Mouse (Mus musculus): Measurements from ENCODE around the gene Fate1.

Gene Fate1

DNA sequence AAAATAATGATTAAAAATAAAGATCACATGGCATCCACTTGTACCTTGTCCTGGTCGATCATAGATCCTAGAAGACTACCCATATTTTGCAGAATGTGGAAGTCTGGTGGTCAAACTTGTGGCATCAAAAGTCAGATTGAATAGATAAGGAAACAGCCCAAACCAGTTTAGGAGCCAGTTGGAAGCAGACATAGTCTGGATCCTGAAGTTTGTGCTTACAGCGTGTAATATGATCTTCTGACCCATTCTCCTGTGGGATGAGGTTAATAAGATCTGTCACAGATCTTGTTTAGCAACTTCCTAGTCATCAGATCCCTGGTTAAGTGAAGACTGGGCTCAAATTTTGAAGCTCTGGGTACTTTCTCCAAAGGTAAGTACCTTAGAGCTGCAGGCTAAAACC, at the start of gene Fate1:
TSS of gene Fate1 (plus strand) at position 301 of the 400 bp plus-strand sequence.
- no peak for DNase-seq

DNA sequence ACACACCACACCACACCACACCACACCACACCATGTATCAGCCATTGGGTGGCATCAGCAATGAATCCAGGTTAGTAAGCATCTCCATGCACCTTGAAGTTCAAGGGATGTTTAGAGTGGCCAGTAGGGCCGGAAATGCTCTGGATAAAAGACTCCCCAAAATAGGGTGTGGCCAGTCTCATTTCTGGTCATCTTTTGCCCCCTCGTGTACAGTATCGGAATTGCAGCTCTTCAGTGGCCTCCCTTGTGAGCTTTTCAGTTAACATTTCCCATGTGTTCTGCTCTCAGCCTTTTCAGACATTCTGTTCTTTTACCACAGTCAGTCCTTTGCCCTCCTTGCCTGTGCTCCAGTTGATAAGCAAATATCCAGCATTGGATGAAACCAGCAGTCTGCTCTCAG, 26.2 kb upstream of the Fate1 start:
- DNase-seq: peak; percentile 62

DNA sequence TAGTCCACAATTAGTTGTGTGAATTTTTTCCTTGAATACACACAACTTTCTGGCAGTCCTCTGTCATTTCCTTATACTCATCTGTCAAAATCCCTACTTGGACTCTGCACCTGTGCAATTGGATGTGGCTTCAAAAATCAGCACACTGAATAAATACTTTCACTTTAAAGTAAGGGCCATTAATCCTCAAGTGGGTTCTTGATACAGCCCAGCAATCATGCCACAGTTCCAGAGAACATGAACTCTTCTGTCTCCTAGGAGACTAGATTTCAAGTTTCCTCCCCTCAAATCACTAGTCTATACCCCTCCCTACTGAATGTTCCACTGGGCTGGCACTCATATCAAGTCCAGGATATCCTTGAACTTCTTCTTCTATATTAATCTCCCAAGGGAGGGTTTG, 14.4 kb upstream of the Fate1 start:
- no peak for DNase-seq

DNA sequence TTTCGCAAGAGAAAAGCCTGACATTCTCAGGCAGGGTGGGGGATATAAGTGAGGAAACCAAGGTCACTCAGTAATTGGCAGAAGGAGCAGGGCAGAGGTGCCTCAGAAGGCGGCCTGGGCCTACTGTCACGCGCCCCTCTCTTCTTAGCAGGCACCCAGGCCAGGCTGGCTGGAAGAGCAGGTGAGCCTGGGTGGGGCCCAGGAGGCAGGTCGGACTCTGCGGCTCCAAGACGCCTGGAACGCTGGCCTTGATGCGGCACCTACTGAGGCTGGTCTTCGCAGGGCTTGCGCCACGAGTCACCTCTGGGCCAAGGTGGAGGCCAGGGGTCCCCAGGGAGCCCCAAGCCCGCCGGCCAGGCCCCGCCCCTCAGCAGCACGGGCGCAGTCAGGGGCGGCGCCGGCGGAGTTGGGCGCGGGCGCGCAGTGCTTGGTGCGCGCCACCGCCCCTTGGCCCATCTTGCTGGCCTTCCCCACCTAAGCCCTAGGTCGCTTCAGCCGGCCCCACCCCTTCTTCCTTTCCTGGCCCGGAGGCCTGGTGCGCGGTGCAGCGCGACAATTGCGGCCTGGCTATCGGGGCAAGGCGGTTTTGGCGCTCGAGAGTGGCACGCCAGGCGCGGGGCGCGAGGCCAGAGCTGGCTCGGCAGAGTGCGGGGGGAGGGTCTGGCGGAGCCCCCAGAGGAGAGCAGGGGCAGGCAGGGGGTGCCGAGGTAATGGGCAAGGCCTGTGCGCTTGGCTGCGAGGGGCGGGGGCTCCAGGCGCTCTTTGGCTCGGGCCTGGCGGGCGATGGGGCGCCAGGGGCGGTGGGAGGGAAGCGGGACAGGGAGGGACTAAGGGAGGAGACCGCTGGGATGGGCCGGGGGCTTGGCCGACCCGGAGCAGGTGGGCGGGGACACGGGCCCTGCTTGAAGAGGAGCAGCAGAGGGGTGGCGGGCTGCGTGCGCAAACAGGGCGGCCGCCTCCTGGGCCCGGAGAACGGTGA, 10.4 kb upstream of the Fate1 start, which contains the start of gene Prrg3:
TSS of gene Prrg3 (plus strand) at position 552 of the 979 bp plus-strand sequence.
- DNase-seq: peak; percentile 95

DNA sequence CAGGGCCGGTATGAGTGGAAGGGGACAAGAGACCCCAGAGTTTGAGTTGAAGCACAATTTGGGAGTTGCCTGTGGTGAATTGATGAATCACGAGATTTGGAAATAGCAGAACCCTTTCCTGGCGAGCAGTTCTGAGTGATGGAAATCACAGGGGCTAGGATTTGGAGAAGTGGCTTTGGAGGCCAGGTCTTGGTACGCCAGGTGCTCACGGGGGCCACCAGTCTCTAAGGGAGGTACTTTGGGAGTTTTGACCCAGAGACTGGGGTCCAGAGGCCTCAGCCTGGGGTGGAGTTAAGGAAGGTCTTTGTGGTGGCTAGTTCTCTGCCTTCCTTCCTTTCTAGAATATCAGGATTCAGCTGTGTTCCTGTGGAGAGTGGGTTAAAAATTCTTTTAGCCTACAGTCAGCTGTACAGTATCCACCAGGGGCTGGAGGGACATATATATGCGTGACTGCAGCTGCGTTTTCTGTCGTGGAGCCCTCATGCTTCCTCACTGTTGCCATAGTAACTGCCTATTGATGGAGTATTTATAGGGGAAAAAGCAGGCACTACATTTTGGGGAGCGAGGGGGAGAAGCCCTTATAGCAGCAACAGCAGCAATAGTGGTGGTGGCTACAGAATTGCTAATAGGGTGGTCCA, 9.4 kb upstream of the Fate1 start:
- DNase-seq: peak; percentile 82

DNA sequence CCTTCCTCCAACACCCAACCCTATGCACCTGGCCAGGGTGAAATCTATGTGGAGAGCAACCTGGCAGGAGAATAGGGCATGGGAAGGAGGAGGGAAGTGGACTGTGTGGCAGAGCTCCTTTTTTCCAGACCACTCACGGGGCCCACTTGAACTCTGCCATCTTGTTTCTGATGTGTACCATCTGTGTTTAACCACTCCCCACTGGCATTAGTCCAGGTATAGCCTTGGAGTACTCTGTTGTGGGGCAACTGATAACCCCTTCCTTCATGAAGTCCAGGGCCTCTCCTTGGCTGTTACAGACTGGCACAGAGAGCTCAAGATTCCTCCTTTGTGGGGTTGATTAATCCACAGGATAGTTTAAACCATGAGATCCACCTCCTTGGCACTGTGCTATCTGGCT, 4.6 kb upstream of the Fate1 start:
- no peak for DNase-seq

DNA sequence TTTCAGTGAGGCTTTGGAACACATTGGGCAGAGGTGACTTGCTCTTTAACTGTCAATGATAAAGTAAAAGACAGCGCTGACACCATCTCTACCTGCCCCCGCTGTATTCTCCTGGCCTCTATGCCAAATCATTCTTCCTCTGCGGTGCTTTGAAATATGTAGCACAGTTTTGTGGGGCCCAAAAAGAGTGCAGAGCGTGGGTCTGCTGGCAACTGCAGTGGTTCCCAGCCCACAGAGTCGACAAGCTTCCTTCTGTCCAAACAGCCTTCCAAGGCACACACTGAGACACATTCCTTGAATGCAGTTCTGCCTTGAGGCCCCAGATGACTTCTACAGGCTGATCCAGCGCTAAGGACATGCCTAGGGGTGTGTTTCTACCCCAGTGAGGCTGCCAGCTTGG, 4.0 kb upstream of the Fate1 start:
- no peak for DNase-seq

DNA sequence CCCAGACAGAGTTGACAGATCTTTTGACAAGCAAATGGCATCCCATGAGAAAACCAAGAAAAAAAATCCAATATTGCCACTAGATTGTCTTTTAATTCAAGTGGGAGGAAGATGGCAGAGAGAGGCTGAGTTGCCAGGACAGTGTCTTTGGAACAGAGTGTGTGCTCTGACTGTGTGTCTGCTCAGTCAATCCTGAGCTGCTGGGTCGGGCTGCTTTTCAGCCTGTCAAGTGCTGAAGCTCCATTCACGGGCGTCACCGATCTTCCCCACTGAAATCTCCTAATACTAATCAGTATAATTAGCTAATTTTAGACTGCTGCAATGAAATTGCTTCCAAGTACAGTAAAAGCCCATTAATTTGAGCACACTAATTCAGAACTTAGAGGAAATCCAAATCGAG, 1.5 kb upstream of the Fate1 start:
- no peak for DNase-seq

DNA sequence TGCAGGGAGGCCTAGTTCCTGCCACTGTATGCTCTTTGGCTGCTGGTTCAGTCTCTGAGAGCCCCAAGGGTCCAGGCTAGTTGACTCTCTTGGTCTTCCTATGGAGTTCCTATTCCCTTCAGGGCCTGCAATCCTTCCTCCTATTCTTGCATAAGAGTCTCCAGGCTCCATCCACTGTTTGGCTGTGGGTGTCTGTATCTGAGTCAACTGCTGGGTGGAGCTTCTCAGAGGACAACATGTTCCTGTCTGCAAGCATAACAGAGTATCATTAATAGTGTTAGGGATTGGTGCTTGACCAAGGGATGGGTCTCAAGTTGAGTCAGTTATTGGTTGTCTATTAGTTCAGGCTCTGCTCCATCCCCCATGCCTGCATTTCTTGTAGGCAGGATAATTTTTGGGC, 4.9 kb downstream of the Fate1 start:
- peak; percentile 92 for DNase-seq

DNA sequence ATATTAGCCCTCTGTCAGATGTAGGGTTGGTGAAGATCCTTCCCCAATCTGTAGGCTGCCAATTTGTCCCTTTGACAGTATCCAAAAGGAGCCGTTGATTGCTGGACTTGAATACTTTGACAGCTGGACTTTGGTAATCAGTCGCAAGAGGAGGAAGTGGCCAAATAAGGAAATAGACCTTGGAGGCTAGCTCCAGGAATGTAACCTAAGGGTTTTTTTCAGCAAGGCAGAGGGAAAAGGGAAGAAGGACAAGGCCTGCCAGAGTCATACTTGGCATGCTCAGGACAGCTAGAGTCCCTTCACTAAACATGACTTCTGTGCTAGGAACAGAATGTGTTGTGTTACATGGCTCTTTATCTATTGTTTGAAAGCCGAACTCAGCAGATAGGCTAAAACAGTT, 7.7 kb downstream of the Fate1 start:
- DNase-seq: peak; percentile 95

DNA sequence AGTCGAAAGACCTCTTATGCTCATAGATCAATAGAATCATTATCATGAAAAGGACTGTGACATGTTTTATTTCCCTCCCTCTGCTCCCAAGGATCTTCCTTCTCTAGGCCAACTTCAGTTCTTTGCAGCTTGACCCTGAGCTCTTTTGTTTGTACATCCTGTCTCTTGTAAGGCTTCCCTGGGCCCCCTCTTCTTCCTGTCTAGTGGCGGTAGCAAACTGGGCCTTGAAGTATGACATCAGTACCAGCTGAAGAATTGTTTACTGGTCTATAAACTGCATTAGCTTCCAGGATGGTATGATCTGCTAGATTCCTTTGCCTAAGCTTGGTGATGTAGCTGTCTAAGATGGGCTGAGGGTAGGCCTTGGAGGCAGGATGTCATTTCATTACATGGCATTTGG, 8.5 kb downstream of the Fate1 start:
- no peak for DNase-seq

DNA sequence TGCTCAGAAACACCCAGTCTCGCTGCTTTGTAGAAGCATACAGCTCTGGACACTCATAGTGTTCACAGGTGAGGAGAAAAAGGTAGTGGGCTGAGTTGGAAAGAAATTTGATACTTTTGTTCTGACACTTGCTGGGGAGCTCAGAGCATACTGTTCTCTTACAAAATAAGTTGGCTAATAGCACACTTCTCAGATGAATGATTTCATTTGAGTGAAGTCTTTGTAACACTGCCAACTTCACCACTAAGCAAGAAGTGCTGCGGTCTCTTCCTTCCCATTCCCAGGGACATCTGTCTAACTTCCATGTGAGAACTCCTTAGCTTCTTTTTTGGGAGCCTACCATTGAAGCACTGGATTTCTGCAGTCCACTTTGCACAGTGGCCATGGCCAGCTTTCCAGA, 10.4 kb downstream of the Fate1 start:
- no peak for DNase-seq

DNA sequence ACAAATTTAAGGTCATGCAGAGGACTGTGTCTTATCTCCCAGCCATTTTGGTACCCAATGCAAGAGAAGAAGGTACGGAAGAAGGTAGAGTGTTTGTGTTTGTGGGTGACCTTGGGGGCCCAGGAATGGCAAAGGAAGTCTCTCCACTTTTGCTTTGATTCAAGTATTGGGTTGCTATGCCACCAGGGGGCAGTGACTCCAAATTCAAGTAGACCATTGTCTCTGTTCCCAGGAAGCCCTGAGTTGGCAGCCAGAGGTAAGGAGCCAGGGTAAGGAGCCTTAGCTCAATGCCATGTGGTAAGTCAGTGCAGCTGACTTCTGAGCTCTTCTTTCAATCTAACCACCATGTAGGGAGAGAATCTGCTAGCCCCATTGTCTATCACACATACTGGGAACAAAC, 11.0 kb downstream of the Fate1 start:
- DNase-seq: no peak

DNA sequence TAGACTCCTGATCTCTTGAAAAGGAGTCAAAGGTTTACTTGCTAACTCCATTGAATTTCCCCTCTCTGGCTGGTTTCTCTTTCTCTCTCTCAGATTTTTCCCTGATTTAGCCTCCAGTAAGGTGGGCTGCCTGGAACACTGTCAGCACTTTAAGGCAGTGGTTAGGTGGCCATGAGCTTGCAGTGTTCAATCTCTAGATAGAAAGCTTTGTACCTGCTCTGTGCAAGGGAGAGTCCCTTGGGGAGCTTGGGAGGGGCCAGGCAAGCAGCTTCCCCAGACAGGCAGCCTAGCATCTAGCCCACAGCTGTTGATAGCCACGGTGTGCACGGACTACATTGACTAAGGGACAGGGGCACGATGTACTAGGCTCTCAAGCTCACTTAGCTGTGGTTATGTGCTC, 18.8 kb downstream of the Fate1 start, which contains the start of gene Cnga2:
TSS of gene Cnga2 (plus strand) at position 301 of the 400 bp plus-strand sequence.
- no peak for DNase-seq

DNA sequence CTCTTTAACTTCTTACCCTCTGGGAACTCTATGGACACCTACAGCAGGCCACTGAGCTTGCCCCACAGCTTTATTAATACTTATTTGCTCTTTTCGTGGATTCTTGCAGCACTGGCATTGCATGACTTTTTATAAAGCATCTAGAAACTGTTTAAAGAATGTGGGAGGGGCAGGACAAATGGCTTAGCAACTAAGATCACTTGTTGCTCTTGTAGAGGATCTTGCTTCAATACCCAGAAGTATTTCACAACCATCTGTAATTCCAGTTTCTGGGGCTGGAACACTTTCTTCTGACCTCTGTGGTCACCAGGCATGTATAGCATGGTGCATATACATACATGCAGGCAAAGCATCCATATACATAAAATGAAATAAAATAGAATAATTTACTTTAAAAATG, 23.2 kb downstream of the Fate1 start:
- DNase-seq: no peak

DNA sequence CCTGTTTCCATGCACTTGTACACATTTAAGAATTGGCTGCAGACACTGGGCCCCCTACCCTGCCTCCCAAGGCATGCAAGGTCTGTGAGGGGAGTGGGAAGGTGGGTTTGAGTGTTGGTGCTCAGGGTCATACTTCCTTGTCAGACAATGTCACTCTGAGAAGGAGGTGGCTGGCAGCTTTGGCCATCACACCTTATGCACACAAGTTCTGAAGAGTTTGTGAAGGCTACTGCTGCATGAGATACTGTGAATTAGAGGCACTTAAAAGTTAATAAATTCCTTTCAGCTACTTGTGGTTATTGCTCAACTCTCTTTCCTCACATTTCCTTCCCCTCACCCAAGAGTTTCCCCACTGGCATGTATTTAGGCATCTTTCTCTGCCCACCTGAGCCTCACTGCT, 37.1 kb downstream of the Fate1 start:
- DNase-seq: no peak

DNA sequence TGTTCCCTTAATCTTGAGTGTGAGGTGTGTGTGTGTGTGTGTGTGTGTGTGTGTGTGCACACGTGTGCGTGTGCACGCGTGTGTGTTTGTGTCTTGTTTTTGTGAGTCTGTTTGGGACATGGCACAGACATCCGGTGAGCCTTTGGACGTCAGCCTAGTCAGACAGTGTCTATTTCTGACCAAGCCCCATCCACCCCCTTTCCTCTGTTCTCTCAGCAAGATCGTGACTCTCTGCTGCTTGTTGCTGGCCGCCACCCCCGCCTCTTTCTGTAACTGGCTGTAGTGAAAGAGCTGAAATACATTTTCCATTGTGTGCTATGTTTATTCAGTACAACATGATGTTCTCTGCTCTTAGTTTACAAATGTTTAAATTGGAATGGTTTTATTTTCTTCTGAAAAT, 39.5 kb downstream of the Fate1 start:
- peak; percentile 95 for DNase-seq

DNA sequence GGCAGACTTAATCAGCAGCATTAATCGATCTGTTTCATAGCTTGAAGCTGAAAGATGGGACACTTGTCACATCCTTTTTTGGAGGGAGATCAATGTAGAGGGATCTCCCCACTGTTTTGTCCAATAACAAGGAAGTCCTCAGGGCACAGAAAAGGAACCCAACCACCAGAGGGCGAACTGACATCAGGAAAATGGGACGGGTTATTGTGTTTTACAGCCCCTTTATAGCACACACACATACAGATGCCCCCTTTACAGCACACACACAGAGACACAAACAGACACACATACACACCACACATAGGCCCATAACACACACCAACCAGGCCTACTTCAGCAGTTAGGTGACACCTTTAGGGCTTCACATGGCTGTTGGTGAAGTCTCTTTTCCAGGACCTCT, 40.0 kb downstream of the Fate1 start:
- peak; percentile 85 for DNase-seq

DNA sequence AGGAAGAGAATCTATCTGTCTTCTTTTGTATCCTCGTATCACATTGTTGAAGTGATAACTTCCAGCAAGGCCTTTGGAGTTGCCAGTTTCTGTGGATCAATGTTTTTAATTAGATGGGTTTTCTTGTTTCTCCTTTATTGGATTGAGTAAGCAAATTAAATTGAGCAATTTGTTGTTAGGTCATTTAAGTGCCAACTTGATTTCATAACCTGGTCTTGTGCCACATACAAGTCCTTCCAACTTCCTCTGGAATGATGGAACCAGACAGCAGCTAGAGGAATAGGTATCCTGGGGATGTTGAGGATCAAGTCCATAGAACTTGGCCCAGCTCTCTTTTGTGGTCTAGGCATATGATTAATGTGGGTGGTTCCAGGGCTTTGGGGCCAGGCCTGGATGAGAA, 49.5 kb downstream of the Fate1 start:
- no peak for DNase-seq

DNA sequence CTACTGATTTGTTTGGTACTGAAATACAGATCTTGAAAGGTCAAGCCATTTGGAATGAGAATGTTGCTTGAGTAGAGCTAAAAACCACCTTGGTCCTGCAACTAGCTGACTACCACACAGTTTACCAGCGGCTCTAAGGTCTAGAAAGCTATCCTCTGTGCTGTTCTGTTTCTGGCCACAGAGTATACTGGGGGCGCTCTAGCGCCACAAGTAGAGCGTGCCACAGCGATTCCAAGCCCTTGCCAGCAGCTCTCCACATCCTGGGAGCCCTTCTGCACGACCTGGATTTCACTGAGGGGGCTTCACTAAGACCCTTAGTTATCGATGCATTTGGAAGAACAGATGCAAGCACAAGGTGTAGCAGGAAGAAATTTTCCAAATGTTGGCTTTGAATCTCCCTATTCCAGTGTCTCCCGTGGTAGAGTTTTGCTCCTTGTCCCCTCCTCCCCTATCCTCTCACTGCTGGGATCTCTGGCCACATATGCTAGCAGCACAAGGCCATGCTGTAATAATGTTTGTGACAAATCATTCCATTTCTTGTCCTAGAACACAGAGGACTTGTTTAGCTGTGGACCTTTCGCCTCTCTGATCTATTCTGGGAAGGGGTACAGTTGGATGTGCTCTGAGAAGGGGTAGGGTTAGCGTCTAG, 50.1 kb downstream of the Fate1 start:
- DNase-seq: no peak

DNA sequence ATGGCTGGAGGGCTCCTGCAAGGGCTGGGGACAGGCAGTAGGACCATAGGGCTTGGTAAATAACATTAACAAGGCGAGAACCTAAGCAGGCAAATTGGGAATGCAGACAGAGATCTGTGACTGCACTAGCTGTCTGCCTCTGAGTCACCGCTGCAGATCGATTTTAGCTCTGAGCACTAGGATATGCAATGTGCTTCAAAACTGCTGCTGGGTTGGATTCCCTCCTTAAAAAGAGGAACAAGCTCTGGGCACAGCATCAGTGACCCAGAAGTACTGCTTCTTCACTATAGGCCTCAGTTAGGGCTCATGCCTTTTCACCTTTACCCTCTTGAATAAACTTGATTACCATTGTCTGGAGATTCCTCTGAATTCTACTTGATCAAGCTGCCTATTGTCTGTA, 50.8 kb downstream of the Fate1 start:
- DNase-seq: no peak

Data from heart, adult 11 months (tissue).